8 mouse cellular contexts compared by ENCODE assay signal in genomic region chr3:104817481-104817990, GRCm38 (mm10). TPM values are rescaled to one million over a fixed set of nuclear protein-coding genes. Genes with fewer than 3 reads are reported as not detected.
A peak's percentile ranks its signal among the peaks of the same experiment; 100 is the strongest.
DNase-seq lines count a peak whose midpoint lies in the region; ATAC-seq and TF ChIP-seq lines count a peak whose summit lies in the region.

No protein-coding gene starts in this region.

- H3K9me3 ChIP-seq in hindbrain, postnatal 0 days (ENCODE audit: low read length) = no peaks in the 10 kb centered on the region
- H3K9me3 ChIP-seq in limb, embryonic 10.5 days (replicated peaks) = no peaks in the 10 kb centered on the region

- peak; percentile 35 for DNase-seq in T-cell, adult 2 months (ENCODE audit: low spot score)
- peak; percentile 37 to 40 for DNase-seq in cerebellum, postnatal 4 days (ENCODE audit: low spot score in 2 of 2)
- peak; percentile 68 for DNase-seq in gastrocnemius, adult 2 months
- peak; percentile 67 for DNase-seq in hindbrain, postnatal 0 days (ENCODE audit: low spot score)
- peak; percentile 79 for DNase-seq in limb, embryonic 10.5 days (ENCODE audit: low spot score)
- peak; percentile 62 for DNase-seq in mesoderm, embryonic 11.5 days (ENCODE audit: low read depth, low spot score)
- peak; percentile 25 for DNase-seq in right cerebral cortex, postnatal 36 days (ENCODE audit: low spot score in 2 of 2)
- DNase-seq in B cell, adult 2 months = no peak

- 2% methylated on average over 35 of the region's 46 CpGs for WGBS in hindbrain, postnatal 0 days
- WGBS in limb, embryonic 10.5 days = under 1% methylated on average over 46 of the region's 46 CpGs

- peak overlapping the region; percentile 97 for H3K4me2 ChIP-seq in hindbrain, postnatal 0 days (ENCODE audit: low read depth, low read length)

- no peak for TF ChIP-seq CTCF in gastrocnemius, adult 2 months (IDR thresholded peaks at IDR 0.05)
- no peak for TF ChIP-seq CTCF in hindbrain, postnatal 0 days (IDR thresholded peaks at IDR 0.05; ENCODE audit: low read depth)

- ATAC-seq in hindbrain, postnatal 0 days = peak; percentile 87

- H3K27ac ChIP-seq in gastrocnemius, adult 2 months = peak overlapping the region; percentile 83
- peak overlapping the region; percentile 85 for H3K27ac ChIP-seq in hindbrain, postnatal 0 days
- peak overlapping the region; percentile 98 for H3K27ac ChIP-seq in limb, embryonic 10.5 days

- no peaks in the 10 kb centered on the region for H3K36me3 ChIP-seq in hindbrain, postnatal 0 days (ENCODE audit: insufficient read depth, low read length)
- H3K36me3 ChIP-seq in limb, embryonic 10.5 days = peaks cover 43% of the 10 kb centered on the region

- no peaks in the 10 kb centered on the region for H3K4me1 ChIP-seq in hindbrain, postnatal 0 days (ENCODE audit: insufficient read depth, low read length)
- H3K4me1 ChIP-seq in limb, embryonic 10.5 days = peaks cover 24% of the 10 kb centered on the region

- no peaks in the 10 kb centered on the region for H3K27me3 ChIP-seq in hindbrain, postnatal 0 days (ENCODE audit: insufficient read depth, low read length)
- no peaks in the 10 kb centered on the region for H3K27me3 ChIP-seq in limb, embryonic 10.5 days (ENCODE audit: low read depth, poor library complexity, severe bottlenecking)

- intact Hi-C loops in gastrocnemius, adult 2 months (cut with DNase I) = loop anchor here (5.0 kb wide), 1 partner anchor 35 kb away; the partner anchor contains the start of genes Fam19a3 and Ppm1j

- peak overlapping the region; percentile 79 for H3K9ac ChIP-seq in hindbrain, postnatal 0 days (replicated peaks; ENCODE audit: low read length)

- H3K4me3 ChIP-seq in gastrocnemius, adult 2 months = peak overlapping the region; percentile 96
- H3K4me3 ChIP-seq in hindbrain, postnatal 0 days (ENCODE audit: low read length) = peak overlapping the region; percentile 78
- peak overlapping the region; percentile 83 for H3K4me3 ChIP-seq in limb, embryonic 10.5 days

RNA-seq across cellular contexts. Expression of gene Mov10, which starts 0.8 kb away (rescaled TPM):
- 1 to 10 TPM in 1 of 2 experiments, under 1 TPM in 1; 0.38 to 2.5 TPM for total RNA-seq in gastrocnemius, adult 2 months (2021)
- 10.9 and 11.6 TPM in 2 replicates for total RNA-seq in hindbrain, postnatal 0 days (2014; rRNA removed)
- polyA plus RNA-seq in hindbrain, postnatal 0 days (2015; fragmentation: Nextera tagmentation; extraction: Ambion mirVana) = 8.0 and 8.9 TPM in 2 replicates
- 53.4 and 71.0 TPM in 2 replicates for polyA plus RNA-seq in limb, embryonic 10.5 days (2016; fragmentation: Nextera tagmentation; extraction: Ambion mirVana)

RNA-seq across cellular contexts. Expression of gene Rhoc, which starts 29.4 kb away (rescaled TPM):
- 10 to 100 TPM; 26.1 to 41.6 TPM for total RNA-seq in gastrocnemius, adult 2 months (2021)
- total RNA-seq in hindbrain, postnatal 0 days (2014; rRNA removed) = 49.9 and 63.4 TPM in 2 replicates
- polyA plus RNA-seq in hindbrain, postnatal 0 days (2015; fragmentation: Nextera tagmentation; extraction: Ambion mirVana) = 54.8 and 55.7 TPM in 2 replicates
- 132 and 145 TPM in 2 replicates for polyA plus RNA-seq in limb, embryonic 10.5 days (2016; fragmentation: Nextera tagmentation; extraction: Ambion mirVana)

RNA-seq across cellular contexts. Expression of gene Fam19a3, which starts 35.9 kb away (rescaled TPM):
- total RNA-seq in gastrocnemius, adult 2 months (2021) = 1 to 10 TPM; 2.7 to 4.2 TPM
- total RNA-seq in hindbrain, postnatal 0 days (2014; rRNA removed) = 0.21 TPM in 1 of 2 replicates, not detected in the other
- polyA plus RNA-seq in hindbrain, postnatal 0 days (2015; fragmentation: Nextera tagmentation; extraction: Ambion mirVana) = not detected in 2 replicates
- 0.18 and 0.20 TPM in 2 replicates for polyA plus RNA-seq in limb, embryonic 10.5 days (2016; fragmentation: Nextera tagmentation; extraction: Ambion mirVana)

RNA-seq across cellular contexts. Expression of gene Ppm1j, which starts 36.7 kb away (rescaled TPM):
- 10 to 100 TPM; 33.3 to 45.6 TPM for total RNA-seq in gastrocnemius, adult 2 months (2021)
- total RNA-seq in hindbrain, postnatal 0 days (2014; rRNA removed) = 0.36 and 0.58 TPM in 2 replicates
- 0.99 and 1.9 TPM in 2 replicates for polyA plus RNA-seq in hindbrain, postnatal 0 days (2015; fragmentation: Nextera tagmentation; extraction: Ambion mirVana)
- 2.5 and 3.2 TPM in 2 replicates for polyA plus RNA-seq in limb, embryonic 10.5 days (2016; fragmentation: Nextera tagmentation; extraction: Ambion mirVana)

RNA-seq across cellular contexts. Expression of gene St7l, which starts 46.3 kb away (rescaled TPM):
- total RNA-seq in gastrocnemius, adult 2 months (2021) = 10 to 100 TPM; 23.3 to 23.4 TPM
- 18.9 and 28.9 TPM in 2 replicates for total RNA-seq in hindbrain, postnatal 0 days (2014; rRNA removed)
- 30.3 and 31.3 TPM in 2 replicates for polyA plus RNA-seq in hindbrain, postnatal 0 days (2015; fragmentation: Nextera tagmentation; extraction: Ambion mirVana)
- 25.8 and 31.0 TPM in 2 replicates for polyA plus RNA-seq in limb, embryonic 10.5 days (2016; fragmentation: Nextera tagmentation; extraction: Ambion mirVana)

Comparison
In these comparisons a context has a peak if more than half of its experiments do, and no peak if none do; other contexts are left out.
1. DNase-seq: peak in T-cell, adult 2 months (single experiment), cerebellum, postnatal 4 days (2 of 2), gastrocnemius, adult 2 months (single experiment), hindbrain, postnatal 0 days (single experiment), limb, embryonic 10.5 days (single experiment), mesoderm, embryonic 11.5 days (single experiment) and right cerebral cortex, postnatal 36 days (2 of 2); none in B cell, adult 2 months (0 of 2).
2. Peak in every context shown above with its lines, with median percentiles within 50 percentile points of each other: H3K27ac ChIP-seq and H3K4me3 ChIP-seq.